Mouse (Mus musculus) kidney, postnatal 10 days (tissue): ENCODE measurements around the gene Map6.
"Not testable (repeated sequence)": the region's sequence is repeated elsewhere in the genome, so short reads cannot be mapped to it uniquely, and the experiment has no call there.

Experiments
- DNase-seq: peaks from one replicate; pipeline ENCODE4 v3.0.0; 2021; ENCODE audit warnings: mixed read lengths

Map6 gene

DNA sequence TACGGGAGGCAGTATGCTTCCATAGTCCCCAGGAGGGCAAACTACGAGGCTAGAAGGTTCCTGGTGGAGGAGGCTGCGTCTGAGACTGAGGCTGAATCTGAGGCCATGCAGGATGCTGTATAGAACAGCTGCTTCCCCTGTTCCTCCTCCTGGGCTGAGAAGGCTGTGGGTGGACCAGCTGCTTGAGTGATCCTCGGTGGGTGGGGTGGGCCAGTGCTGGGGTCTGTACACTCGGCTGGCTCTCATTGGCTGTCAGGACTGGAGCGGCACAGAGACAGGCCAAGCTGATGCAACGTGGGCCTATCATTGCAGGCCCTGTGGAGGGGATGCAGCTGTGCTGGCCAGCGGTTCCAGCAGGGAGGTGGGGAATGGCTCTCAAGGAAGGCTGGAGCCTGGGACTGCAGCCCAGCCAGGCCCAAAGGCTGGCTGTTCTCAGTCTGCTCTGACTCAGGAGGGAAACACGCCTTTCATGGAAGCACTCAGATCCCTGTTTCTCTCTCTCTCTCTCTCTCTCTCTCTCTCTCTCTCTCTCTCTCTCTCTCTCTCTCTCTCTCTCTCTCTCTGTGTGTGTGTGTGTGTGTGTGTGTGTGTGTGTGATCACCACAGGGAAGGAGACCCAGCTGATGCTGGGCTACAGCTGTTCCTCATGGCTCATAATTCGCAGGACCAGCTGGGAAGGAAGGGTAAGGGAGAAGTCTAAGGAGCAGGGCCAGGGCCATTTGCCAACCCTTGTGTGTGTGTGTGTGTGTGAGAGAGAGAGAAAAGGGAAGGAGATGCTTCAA is 93.0 kb downstream of the Map6 start:
- peak; percentile 92 for DNase-seq

DNA sequence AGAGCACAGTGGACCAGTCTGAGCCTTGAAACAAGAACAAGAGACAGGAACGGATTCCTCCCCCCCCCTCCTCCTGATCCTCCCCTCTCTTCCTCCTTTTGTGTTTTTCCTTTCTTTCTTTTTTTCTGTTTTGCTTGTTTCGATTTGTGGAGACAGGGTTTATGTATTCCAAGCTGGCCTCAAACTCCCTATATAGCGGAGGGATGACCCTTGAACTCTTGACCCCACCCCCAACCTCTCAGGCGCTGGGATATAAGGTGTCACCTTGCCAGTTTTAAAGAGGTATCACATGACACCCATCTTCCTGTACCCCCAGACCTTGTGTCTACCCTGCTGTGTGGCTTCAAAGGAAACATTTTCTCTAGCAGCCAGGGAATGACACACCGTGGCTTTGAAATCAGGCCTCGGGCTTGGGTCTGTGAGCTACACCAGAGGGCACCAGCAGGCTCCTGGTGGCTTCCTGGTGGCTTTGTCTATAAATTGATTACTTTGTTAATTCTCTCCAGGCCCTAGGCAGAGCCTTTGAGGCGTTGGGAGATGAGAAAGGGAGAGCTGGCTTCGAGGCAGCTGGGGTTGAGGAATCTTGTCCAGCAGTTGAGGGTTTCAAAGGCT is 93.7 kb downstream of the Map6 start:
- DNase-seq, result peak; percentile 39

DNA sequence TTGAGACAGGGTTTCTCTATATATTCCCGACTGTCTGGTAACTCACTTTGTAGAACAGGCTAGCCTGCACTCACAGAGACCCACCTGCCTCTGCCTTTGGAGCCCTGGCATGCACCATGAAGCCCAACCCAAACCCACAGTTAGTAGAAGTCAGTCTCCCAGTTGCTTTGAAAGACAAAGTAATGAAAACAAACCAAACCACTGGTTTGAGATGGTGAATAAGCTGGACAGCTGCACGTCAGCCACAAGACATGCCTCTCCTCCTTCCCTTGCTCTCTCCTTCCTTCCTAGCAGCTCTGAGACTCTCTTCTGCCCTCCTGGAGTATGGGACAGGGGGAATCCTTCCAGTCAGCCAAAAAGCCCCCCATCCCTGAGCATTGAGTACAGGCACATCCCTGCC is 94.9 kb downstream of the Map6 start:
- no peak for DNase-seq

DNA sequence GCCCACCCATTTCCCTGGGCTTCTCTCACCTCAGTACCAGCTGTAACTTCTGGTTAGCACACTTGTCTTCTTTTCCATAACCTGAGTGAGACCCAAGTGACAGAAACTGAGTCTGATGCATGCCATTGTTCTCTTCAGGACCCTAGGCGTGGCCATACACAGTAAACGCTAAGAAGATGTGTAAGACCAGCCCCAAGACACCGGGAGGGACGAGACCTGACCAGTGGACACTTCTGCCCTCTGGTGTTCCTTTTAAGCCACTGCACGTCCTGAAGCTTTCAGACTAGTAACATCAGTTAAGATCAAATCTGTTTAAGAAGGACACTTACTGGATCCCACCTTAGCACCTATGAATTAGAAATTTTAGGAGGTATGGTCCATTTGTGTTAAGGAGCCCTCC is 97.8 kb downstream of the Map6 start:
- peak; percentile 88 for DNase-seq

DNA sequence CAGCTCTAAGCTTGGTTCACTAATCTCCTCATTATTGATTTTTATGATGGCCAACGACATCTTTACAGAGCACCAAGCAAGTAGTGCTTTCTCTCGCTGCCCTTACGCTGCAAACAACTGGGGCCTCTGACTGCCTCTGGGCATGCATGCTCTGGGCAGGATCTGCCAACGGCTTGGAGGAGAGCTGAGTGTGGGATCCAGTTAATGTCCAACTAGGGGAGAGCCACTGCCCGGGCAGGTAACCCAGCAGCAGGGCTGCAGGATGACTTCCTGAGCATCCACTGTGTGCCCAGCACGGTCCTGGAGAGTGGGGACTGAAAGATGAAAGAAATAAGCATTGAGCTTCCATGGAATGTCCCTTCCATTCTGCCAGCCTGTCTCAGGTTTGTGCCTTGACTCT is 99.5 kb downstream of the Map6 start:
- DNase-seq, result peak; percentile 48

DNA sequence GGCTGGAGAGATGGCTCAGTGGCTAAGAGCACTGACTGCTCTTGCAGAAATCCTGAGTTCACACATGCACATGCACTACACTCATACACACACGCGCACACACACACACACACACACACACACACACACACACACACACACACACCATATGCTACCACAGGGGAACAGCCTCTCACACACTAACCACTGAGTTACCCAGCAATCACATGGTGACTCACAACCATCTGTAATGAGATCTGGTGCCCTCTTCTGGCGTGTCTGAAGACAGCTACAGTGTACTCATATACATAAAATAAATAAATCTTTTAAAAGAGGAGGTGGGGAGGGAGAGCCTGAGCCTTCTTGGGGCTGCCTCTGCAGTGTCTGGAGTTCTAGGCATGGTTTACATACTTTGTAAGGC is 107.1 kb downstream of the Map6 start:
- DNase-seq, result not testable (repeated sequence)

DNA sequence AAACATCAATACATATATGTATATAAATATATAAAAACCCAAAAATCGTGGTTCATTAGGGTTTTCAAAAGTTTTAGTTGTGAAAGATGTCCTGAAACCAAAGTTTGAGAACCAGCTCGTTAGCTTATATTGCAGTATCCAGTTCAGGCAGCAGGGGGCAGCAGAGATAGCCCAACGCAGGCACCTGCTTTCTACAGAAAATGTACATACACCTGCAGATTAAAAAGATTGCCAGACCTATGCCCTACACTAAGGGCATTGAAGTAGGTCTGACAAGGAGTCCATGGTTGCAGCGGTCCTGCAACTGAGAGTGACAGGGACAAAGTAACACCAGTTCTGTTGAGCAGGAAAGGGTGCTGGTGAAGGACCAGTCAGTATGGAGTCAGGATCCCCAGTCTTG is 108.2 kb downstream of the Map6 start:
- peak; percentile 89 for DNase-seq

DNA sequence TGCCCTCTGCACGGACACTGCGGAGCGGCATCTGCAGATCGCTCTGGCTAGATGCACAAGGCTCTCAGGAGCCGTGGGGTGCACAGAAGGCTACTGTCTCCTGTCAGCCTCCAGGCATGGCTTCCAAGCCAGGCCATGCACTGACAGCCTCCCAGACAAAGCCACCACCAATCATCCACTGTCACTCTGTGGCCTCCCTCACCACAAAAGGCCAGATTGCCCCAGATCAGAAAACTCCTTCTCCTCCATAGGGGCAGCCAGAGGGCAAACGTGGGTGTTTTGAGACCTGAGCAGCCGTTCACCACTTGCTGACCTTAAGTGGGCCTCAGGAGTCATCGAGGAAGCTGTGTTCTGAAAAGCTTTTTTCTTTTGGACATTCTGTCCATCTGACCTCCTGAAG is 111.6 kb downstream of the Map6 start:
- no peak for DNase-seq

DNA sequence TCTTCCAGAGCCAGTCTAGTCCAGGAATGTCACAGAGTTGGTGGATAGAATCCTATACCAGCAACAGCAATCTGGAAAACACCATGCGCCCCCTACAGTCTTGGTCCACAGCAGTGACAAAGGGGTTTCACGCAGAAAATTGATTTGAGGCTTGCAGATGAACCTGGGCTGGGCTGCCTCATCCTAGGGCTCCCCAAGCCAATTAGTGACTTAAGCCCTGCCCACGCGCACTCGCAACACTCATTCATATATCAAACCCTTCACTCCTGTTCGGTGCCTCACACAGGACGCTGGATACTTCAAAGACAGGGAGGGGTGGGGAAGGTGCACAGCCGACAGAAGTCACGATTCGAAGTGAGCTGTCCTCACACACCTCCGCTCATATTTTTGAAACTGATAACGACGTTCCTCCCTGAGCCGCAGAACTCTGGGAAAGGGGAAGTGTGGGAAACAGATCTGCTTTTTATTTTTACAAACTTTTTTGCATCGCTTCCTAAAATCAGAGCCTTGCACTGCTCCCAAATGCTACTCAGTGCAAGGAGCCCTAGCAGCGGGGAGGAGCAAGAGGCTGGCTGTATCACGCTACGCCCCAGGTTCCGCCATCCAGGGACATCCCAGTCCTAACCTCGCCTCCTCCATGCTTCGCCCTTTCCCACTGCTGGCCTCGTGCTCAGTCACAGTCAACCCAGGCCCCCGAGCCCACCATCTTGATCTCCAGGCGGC is 113.4 kb downstream of the Map6 start:
- peak; percentile 63 for DNase-seq

DNA sequence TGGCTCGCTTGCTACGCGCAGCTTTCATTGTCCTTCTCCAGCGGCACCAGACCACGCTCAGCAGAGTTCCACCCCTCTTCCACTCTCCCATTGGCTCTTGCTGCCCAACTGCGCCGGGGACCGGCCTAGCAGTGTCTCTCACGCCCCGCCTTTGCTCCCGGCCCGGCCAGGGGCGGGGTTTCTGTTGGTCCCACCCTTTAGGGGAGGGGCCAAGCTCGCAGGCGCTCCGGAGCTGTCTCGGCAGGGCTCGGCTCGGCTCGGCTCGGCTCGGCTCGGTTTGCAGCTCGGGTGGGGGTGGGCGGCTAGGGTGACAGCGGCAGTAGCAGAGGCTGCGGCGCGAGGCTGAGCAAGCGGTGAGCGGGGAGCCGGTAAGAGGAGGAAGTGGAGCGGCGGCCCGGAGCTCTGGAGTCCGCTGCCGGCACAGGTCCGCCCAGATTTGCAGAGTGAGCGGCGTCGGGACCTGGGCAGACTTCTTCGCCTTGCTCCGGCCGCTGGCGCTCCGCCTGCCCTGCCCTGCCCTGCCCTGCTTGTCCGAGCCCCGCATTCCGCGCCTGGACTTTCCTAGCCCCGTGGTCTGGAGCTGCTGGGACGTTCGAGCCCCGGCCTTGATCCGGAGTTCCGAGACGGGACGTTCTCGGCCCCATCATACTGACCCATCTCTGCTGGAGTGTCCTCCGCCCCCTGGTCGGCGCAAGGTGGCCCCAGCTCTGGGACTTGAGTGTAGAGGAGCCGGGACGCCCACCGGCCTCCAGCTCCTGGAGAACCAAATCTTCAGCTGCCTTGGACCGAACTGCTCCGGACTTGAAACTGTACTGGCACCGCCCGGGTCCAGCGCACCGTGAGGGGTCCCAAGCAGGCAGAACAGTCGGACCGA is 114.2 kb downstream of the Map6 start, which contains the start of gene Gdpd5:
TSS of gene Gdpd5 (plus strand) at position 201 of the 874 bp plus-strand sequence.
- peak; percentile 100 for DNase-seq

DNA sequence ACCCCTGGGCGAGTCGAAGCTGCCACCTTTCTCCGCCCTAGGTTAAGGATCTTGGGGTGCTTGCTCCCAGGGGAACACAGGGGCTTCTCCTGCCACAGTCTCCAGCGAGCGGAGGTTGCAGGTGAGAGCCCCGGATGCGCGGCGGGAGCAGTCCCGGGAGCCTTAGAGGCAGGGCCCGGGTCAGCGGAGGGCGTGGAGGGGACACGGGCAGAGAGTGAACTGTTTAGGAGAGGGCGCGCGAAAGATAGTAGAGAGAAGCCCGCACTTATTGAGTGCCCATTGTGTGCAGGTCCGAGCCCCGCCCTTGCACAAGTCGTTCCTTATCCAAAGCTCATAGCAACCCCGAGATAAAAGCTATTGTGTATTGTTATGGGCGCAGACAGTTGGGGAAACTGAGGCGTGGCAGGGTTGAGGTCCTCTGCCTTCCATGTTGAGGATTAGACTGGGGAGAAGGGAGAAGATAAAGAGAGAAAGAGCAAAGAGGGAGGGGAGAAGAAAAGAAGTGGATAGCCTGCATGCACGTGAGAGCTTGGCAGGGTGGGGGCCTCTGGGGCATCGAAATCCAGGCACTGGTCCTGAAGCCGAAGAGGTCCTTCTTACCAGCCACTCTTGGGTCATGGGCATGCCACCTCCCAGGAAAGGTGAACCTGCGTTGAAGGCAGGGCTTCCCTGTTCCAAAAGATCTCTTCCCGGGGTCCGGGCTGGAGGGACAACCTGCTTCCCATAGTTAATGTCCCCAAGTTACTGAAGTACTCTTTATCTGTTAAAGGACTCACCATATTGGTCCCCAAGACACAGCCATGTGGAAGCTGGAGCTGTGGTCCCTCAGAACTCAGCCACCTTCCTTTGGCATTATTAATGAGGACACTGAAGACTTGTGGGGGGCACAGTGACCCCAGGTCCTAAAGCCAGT is 115.1 kb downstream of the Map6 start:
- peak; percentile 55 for DNase-seq

DNA sequence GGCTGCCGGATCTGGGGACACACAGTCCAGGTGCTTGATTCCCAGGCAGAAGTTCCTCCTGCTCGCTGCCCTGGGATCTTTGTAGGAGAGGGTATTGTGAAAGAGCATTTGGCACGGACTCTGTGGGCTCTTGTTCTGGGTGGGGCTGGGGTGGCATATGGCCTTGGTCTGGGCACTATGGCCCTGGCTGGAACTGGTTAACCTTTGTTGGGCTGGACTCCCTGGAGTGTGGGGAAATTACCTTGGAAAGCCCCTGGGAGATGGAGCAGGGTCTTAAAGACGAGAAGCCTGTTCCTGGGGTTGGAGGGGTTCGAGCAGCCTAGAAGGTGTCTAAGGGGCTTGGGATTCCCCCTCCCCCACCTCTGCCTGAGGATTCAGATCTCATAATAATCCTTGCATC is 116.0 kb downstream of the Map6 start:
- no peak for DNase-seq

DNA sequence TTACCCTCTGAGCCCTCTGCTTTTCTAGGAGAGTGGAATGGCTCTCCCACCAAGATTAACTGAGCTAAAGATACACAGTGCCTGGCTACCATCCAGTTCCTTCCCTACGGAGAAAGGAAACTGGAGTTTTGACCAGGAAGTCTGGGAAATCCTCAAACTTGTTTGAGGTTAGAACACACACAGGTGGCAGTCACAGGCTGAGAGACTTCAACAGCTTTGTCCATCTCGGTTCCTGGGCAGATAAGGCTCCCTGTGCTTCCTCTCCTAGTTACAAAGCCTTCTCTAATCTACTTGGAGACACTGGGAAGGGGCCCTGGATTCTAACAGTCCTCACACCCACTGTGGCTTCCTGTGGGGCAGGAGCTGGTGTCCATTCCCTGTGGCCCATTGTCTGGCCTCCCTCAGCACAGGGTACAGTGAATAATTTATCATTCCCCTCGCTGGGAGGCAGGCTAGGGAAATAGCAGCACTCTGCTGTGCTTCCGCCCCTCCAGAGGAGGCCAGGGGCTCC is 116.9 kb downstream of the Map6 start:
- peak; percentile 70 for DNase-seq

DNA sequence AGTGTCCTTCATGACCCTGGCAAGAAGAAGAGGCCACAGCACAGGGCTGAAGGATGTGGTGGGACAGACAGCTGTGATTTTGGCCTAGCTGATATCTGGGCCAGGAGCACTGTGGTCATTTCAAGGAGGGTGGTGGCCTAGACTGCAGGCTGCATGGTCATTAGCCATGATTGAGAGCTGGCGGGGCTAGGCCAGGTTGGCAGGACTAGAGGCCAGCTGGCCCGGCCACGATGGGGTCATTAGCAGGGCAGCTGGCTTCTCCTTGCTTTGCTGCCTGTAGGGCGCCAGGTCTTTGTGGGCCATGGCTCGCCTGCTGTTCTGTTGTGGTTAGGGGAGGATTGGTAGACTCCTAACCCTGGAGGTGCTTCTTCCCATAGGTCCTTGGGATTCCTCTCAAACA is 118.8 kb downstream of the Map6 start:
- peak; percentile 35 for DNase-seq
